Mouse (Mus musculus) cerebellum, adult 11 months (tissue): ENCODE data around the gene Th.
A peak's percentile ranks its signal among the peaks of the same experiment; 100 is the strongest.

ENCODE experiments used
- DNase-seq: peaks from one replicate; pipeline ENCODE4 v3.0.0; 2022

Th gene

GRCm38 (mm10) chr7:142899872-142900271 is 31.1 kb downstream of the Th start:
- no peak for DNase-seq

- DNase-seq = no peak
Measured at GRCm38 (mm10) chr7:142897471-142897870, 33.5 kb downstream of the Th start.

- DNase-seq = no peak
Measured at GRCm38 (mm10) chr7:142895901-142896665, 34.8 kb downstream of the Th start.

- no peak for DNase-seq
Measured at GRCm38 (mm10) chr7:142895223-142895840, 35.6 kb downstream of the Th start.

- DNase-seq = peak; percentile 52
Measured at GRCm38 (mm10) chr7:142894669-142895068, 36.3 kb downstream of the Th start.

GRCm38 (mm10) chr7:142893721-142894639 is 36.9 kb downstream of the Th start:
- DNase-seq = no peak

- no peak for DNase-seq
Measured at GRCm38 (mm10) chr7:142893296-142893695, 37.6 kb downstream of the Th start.

- no peak for DNase-seq
Measured at GRCm38 (mm10) chr7:142869419-142870163, 61.3 kb downstream of the Th start.

- peak; percentile 0 for DNase-seq
Measured at GRCm38 (mm10) chr7:142850681-142851080, 80.2 kb downstream of the Th start.
